Comparison of ENCODE assay signal across 21 mouse cellular contexts in genomic region chr19:42948114-42948636, GRCm38 (mm10).
DNase-seq lines count a peak whose midpoint lies in the region; ATAC-seq and TF ChIP-seq lines count a peak whose summit lies in the region.
"Had no signal": no experiment of that assay in that cellular context is flagged by ENCODE, and none has a peak within 500 bp of the region (broad histone marks: within the 10 kb centered on the region; RNA-seq: fewer than 3 reads in every experiment).

No protein-coding gene starts in this region.

- H3K4me1 ChIP-seq in lung, embryonic 14.5 days (ENCODE audit: insufficient read depth) = peaks cover 5% of the 10 kb centered on the region; the same call in 1 of the 2 replicates
- H3K4me1 ChIP-seq in lung, postnatal 0 days (ENCODE audit: insufficient read depth, low read depth, low read length) = no peaks in the 10 kb centered on the region
- peaks cover 26% of the 10 kb centered on the region for H3K4me1 ChIP-seq in embryonic facial prominence, embryonic 10.5 days
- peaks cover 21% of the 10 kb centered on the region for H3K4me1 ChIP-seq in limb, embryonic 10.5 days
- H3K4me1 ChIP-seq: liver, embryonic 13.5 days; lung, embryonic 15.5 days; midbrain, embryonic 12.5 days; neural tube, embryonic 12.5 days; stomach, embryonic 15.5 days had no signal

- H3K27me3 ChIP-seq in lung, embryonic 14.5 days (ENCODE audit: insufficient read depth, low read length) = no peaks in the 10 kb centered on the region
- H3K27me3 ChIP-seq in lung, postnatal 0 days (replicated peaks; ENCODE audit: insufficient read depth, low read length) = no peaks in the 10 kb centered on the region
- H3K27me3 ChIP-seq in embryonic facial prominence, embryonic 10.5 days (replicated peaks; ENCODE audit: low read depth, poor library complexity, severe bottlenecking) = no peaks in the 10 kb centered on the region
- no peaks in the 10 kb centered on the region for H3K27me3 ChIP-seq in limb, embryonic 10.5 days (ENCODE audit: low read depth, poor library complexity, severe bottlenecking)
- H3K27me3 ChIP-seq: liver, embryonic 13.5 days; lung, embryonic 15.5 days; midbrain, embryonic 12.5 days; neural tube, embryonic 12.5 days; stomach, embryonic 15.5 days had no signal

- no peaks in the 10 kb centered on the region for H3K36me3 ChIP-seq in lung, embryonic 14.5 days (ENCODE audit: insufficient read depth)
- no peaks in the 10 kb centered on the region for H3K36me3 ChIP-seq in lung, postnatal 0 days (ENCODE audit: insufficient read depth, low read length)
- H3K36me3 ChIP-seq in embryonic facial prominence, embryonic 10.5 days (replicated peaks) = no peaks in the 10 kb centered on the region
- H3K36me3 ChIP-seq in limb, embryonic 10.5 days = no peaks in the 10 kb centered on the region; the same call in 1 of the 2 replicates
- H3K36me3 ChIP-seq: liver, embryonic 13.5 days; lung, embryonic 15.5 days; midbrain, embryonic 12.5 days; neural tube, embryonic 12.5 days; stomach, embryonic 15.5 days had no signal

- TF ChIP-seq EP300 in lung, postnatal 0 days (IDR thresholded peaks at IDR 0.05) = no peak

- WGBS in lung, embryonic 14.5 days = 22% methylated on average over 3 of the region's 3 CpGs
- 31% methylated on average over 3 of the region's 3 CpGs for WGBS in lung, postnatal 0 days
- 37% methylated on average over 3 of the region's 3 CpGs for WGBS in embryonic facial prominence, embryonic 10.5 days
- WGBS in limb, embryonic 10.5 days = 14% methylated on average over 3 of the region's 3 CpGs

- TF ChIP-seq CTCF in lung, embryonic 14.5 days (IDR thresholded peaks at IDR 0.05; ENCODE audit: low read depth) = no peak
- no peak for TF ChIP-seq CTCF in lung, postnatal 0 days (IDR thresholded peaks at IDR 0.05)

- H3K9me3 ChIP-seq in lung, embryonic 14.5 days (ENCODE audit: low read depth, low read length) = peaks cover 9% of the 10 kb centered on the region; the same call in 1 of the 2 replicates
- peaks cover 8% of the 10 kb centered on the region for H3K9me3 ChIP-seq in lung, postnatal 0 days (ENCODE audit: low read length)
- H3K9me3 ChIP-seq in embryonic facial prominence, embryonic 10.5 days = peaks cover 10% of the 10 kb centered on the region; the same call in 1 of the 2 replicates
- no peaks in the 10 kb centered on the region; the same call in 1 of the 2 replicates for H3K9me3 ChIP-seq in limb, embryonic 10.5 days (replicated peaks)
- H3K9me3 ChIP-seq: liver, embryonic 13.5 days; midbrain, embryonic 12.5 days; stomach, embryonic 15.5 days had no signal

- H3K4me3 ChIP-seq in lung, embryonic 14.5 days (ENCODE audit: low read depth, low read length) = no peak overlapping the region
- H3K4me3 ChIP-seq in lung, postnatal 0 days (ENCODE audit: low read depth, low read length) = no peak overlapping the region
- H3K4me3 ChIP-seq in embryonic facial prominence, embryonic 10.5 days = no peak overlapping the region
- no peak overlapping the region for H3K4me3 ChIP-seq in limb, embryonic 10.5 days
- H3K4me3 ChIP-seq: liver, embryonic 13.5 days; lung, embryonic 15.5 days; midbrain, embryonic 12.5 days; neural tube, embryonic 12.5 days; stomach, embryonic 15.5 days had no signal

- peak; percentile 41 for DNase-seq in lung, embryonic 14.5 days
- no peak for DNase-seq in lung, postnatal 0 days (ENCODE audit: low spot score)
- DNase-seq in embryonic facial prominence, embryonic 10.5 days (ENCODE audit: low spot score) = peak; percentile 57
- peak; percentile 45 for DNase-seq in limb, embryonic 10.5 days (ENCODE audit: low spot score)
- no peak for DNase-seq in retina, postnatal 1 day
- no peak for DNase-seq in right cerebral cortex, postnatal 36 days (ENCODE audit: low spot score in 2 of 2)
- DNase-seq in heart, adult 9 months (ENCODE audit: low spot score in 2 of 2) = no peak
- DNase-seq: adrenal gland, adult 2 months; cerebellum, adult 2 months; cerebellum, postnatal 36 days; heart, adult 11 months; heart, postnatal 4 days; kidney, postnatal 14 days; liver, embryonic 13.5 days; thymus, adult 18-20 months had no signal

- H3K9ac ChIP-seq in lung, embryonic 14.5 days = no peak overlapping the region
- no peak overlapping the region for H3K9ac ChIP-seq in lung, postnatal 0 days (replicated peaks; ENCODE audit: low read depth)
- H3K9ac ChIP-seq: liver, embryonic 13.5 days; lung, embryonic 15.5 days; midbrain, embryonic 12.5 days; neural tube, embryonic 12.5 days; stomach, embryonic 15.5 days had no signal

- ATAC-seq in lung, embryonic 14.5 days (ENCODE audit: insufficient read depth) = no peak
- ATAC-seq in lung, postnatal 0 days = no peak
- ATAC-seq: hindbrain, postnatal 0 days had no signal

- no peak overlapping the region for H3K4me2 ChIP-seq in lung, embryonic 14.5 days
- no peak overlapping the region for H3K4me2 ChIP-seq in lung, postnatal 0 days (replicated peaks; ENCODE audit: low read depth, low read length)
- H3K4me2 ChIP-seq: liver, embryonic 13.5 days; lung, embryonic 15.5 days; midbrain, embryonic 12.5 days; neural tube, embryonic 12.5 days; stomach, embryonic 15.5 days had no signal

- no peak overlapping the region for H3K27ac ChIP-seq in lung, embryonic 14.5 days (ENCODE audit: low read depth)
- H3K27ac ChIP-seq in lung, postnatal 0 days (ENCODE audit: low read length) = no peak overlapping the region
- peak overlapping the region; percentile 51 for H3K27ac ChIP-seq in embryonic facial prominence, embryonic 10.5 days (replicated peaks)
- peak overlapping the region; percentile 68; the same call in 1 of the 2 replicates for H3K27ac ChIP-seq in limb, embryonic 10.5 days
- H3K27ac ChIP-seq: hindbrain, postnatal 0 days; liver, embryonic 13.5 days; lung, embryonic 15.5 days; macrophage; midbrain, embryonic 12.5 days; neural tube, embryonic 12.5 days; stomach, embryonic 15.5 days had no signal

Comparison
In these comparisons a context has a peak if more than half of its experiments do, and no peak if none do; other contexts are left out.
1. DNase-seq: peak in lung, embryonic 14.5 days (single experiment), embryonic facial prominence, embryonic 10.5 days (single experiment) and limb, embryonic 10.5 days (single experiment); none in lung, postnatal 0 days (single experiment), retina, postnatal 1 day (single experiment), right cerebral cortex, postnatal 36 days (0 of 2) and heart, adult 9 months (0 of 2).
2. H3K27ac ChIP-seq: peak in embryonic facial prominence, embryonic 10.5 days (single experiment) and limb, embryonic 10.5 days (single experiment); none in lung, embryonic 14.5 days (single experiment) and lung, postnatal 0 days (single experiment).